Mouse (Mus musculus) thymus, postnatal 36 days (tissue): ENCODE measurements around the gene Syce2.

ENCODE experiments used
- DNase-seq, 2 experiments: peaks; one replicate each; pipeline ENCODE4 v3.0.0; 2022; ENCODE audit warnings: mixed read lengths in 2 of 2

The Syce2 gene

GRCm38 (mm10) chr8:84930582-84930981 is 58.7 kb downstream of the Syce2 start:
- DNase-seq: no peak

GRCm38 (mm10) chr8:84933767-84934559 is 62.1 kb downstream of the Syce2 start:
- DNase-seq: no peak

GRCm38 (mm10) chr8:84934860-84935259 is 62.9 kb downstream of the Syce2 start:
- DNase-seq: no peak

- DNase-seq: no peak
Measured at GRCm38 (mm10) chr8:84935489-84935888, 63.6 kb downstream of the Syce2 start.

GRCm38 (mm10) chr8:84936041-84936961 is 64.4 kb downstream of the Syce2 start:
- no peak for DNase-seq

- peak; percentile 54 for DNase-seq
Measured at GRCm38 (mm10) chr8:84936962-84937546, 65.1 kb downstream of the Syce2 start, which contains the start of gene Mast1. Gene Mast1 (minus strand): TSS chr8:84937359.
